Mouse (Mus musculus) macrophage (primary cell): ENCODE measurements around the gene Acot5. TPM values are rescaled to one million over a fixed set of nuclear protein-coding genes. Genes with fewer than 3 reads are reported as not detected.

Source experiments
- H3K27ac ChIP-seq: fragments of 350-480 bp; formaldehyde crosslinking; 2 replicates; pipeline ENCODE4 v1.9.0; 2021
- H3K36me3 ChIP-seq: fragments of 350-480 bp; formaldehyde crosslinking; 2 replicates; pipeline ENCODE4 v1.9.0; 2021; ENCODE audit errors: inconsistent target
- H3K4me3 ChIP-seq: fragments of 350-480 bp; formaldehyde crosslinking; 2 replicates; pipeline ENCODE4 v1.9.0; 2021; ENCODE audit errors: inconsistent target
- H3K79me2 ChIP-seq: fragments of 350-480 bp; formaldehyde crosslinking; 2 replicates; pipeline ENCODE4 v1.9.0; 2021; ENCODE audit errors: inconsistent target
- WGBS: methylation state at CpG from one replicate; pipeline ENCODE4 v1.1.7; 2026; ENCODE audit warnings: inconsistent platforms; ENCODE audit not compliant: missing documents; 5-methylcytosine and 5-hydroxymethylcytosine counted together
- polyA plus RNA-seq: library from polyadenylated mRNA; stranded (reverse); fragments of 250-400 nt; gene quantifications from 3 replicates; pipeline ENCODE4 v1.2.4, GENCODE M21; 2018; ENCODE audit warnings: inconsistent platforms

Gene Acot5
- polyA plus RNA-seq, 1 experiment from 2014 or later: not detected

- WGBS: 100% methylated on average over 5 of the region's 5 CpGs
- Histone ChIP-seq H3K27ac (no peak overlapping the region), H3K79me2 (no peaks in the 10 kb centered on the region), H3K4me3 (no peak overlapping the region), H3K36me3 (no peaks in the 10 kb centered on the region)
Measured at GRCm38 (mm10) chr12:84119584-84119983, 50.5 kb downstream of the Acot5 start.

Other genes with a start within 250 kb of the Acot5 start
- gene Numb, start 147.4 kb upstream of the Acot5 start, polyA plus RNA-seq: 32.8 to 57.9 TPM (median 47.1 TPM) in 3 replicates
- gene Riox1, start 118.7 kb upstream of the Acot5 start, polyA plus RNA-seq: 3.4 to 15.2 TPM (median 7.3 TPM) in 3 replicates
- not detected in 3 replicates for gene Heatr4, start 84.5 kb upstream of the Acot5 start, polyA plus RNA-seq
- 9.4 to 14.1 TPM (median 11.7 TPM) in 3 replicates for gene Acot2, start 81.5 kb upstream of the Acot5 start, polyA plus RNA-seq
- 1.9 to 4.4 TPM (median 3.0 TPM) in 3 replicates for gene Acot1, start 59.8 kb upstream of the Acot5 start, polyA plus RNA-seq
- gene Acot4, start 30.9 kb upstream of the Acot5 start, polyA plus RNA-seq: 0.05 to 0.83 TPM (median 0.11 TPM) in 3 replicates
- not detected in 3 replicates for gene Gm49366, start 30.4 kb upstream of the Acot5 start, polyA plus RNA-seq
- not detected in 3 replicates for gene Acot3, start 17.2 kb upstream of the Acot5 start, polyA plus RNA-seq
- gene Acot6, start 31.3 kb downstream of the Acot5 start, polyA plus RNA-seq: 0.25 to 1.5 TPM (median 0.76 TPM) in 3 replicates
- 1.2 to 2.2 TPM (median 1.7 TPM) in 3 replicates for gene Dnal1, start 45.0 kb downstream of the Acot5 start, polyA plus RNA-seq
- 0.13 to 0.29 TPM (median 0.20 TPM) in 3 replicates for gene Pnma1, start 79.2 kb downstream of the Acot5 start, polyA plus RNA-seq
- gene Elmsan1, start 149.6 kb downstream of the Acot5 start, polyA plus RNA-seq: 11.0 to 13.7 TPM (median 13.5 TPM) in 3 replicates
- gene Ptgr2, start 215.9 kb downstream of the Acot5 start, polyA plus RNA-seq: 38.2 to 43.3 TPM (median 40.5 TPM) in 3 replicates
- gene Zfp410, start 247.5 kb downstream of the Acot5 start, polyA plus RNA-seq: 13.2 to 17.7 TPM (median 17.0 TPM) in 3 replicates